Mouse (Mus musculus) kidney, adult 2 months (tissue): ENCODE measurements around the gene Kcnc3.
A peak's percentile ranks its signal among the peaks of the same experiment; 100 is the strongest.

Source experiments
- CTCF ChIP-seq: fragments of 200-500 bp; conservative IDR thresholded peaks from 2 replicates; pipeline ENCODE4 v1.5.1; 2011; ENCODE audit warnings: low read depth, mild to moderate bottlenecking, control low read depth, low read length, moderate library complexity, mixed read lengths; ENCODE audit not compliant: insufficient read depth, insufficient read length
- POLR2A ChIP-seq: fragments of 200-500 bp; IDR thresholded peaks from one replicate; pipeline ENCODE4 v1.6.1; 2011; ENCODE audit warnings: low read depth, low read length, control low read depth

GRCm38 (mm10) chr7:44653773-44654172, 63.3 kb downstream of the Kcnc3 start:
- TF ChIP-seq POLR2A (no peak), CTCF (peak; percentile 53)
